Mouse (Mus musculus): ENCODE data around the gene Spint5. TPM values are rescaled to one million over a fixed set of nuclear protein-coding genes. Genes with fewer than 3 reads are reported as not detected.

Spint5 gene
- total RNA-seq, 2 experiments from 2014 or later: not detected

Other genes starting within 250 kb of the Spint5 start
- not detected for gene Trp53tg5, start 241.6 kb upstream of the Spint5 start, total RNA-seq (2021)
- 100 to 1,000 TPM; 112 to 116 TPM for gene Dbndd2, start 229.2 kb upstream of the Spint5 start, total RNA-seq (2021)
- gene Pigt, start 217.8 kb upstream of the Spint5 start, total RNA-seq (2021): 100 to 1,000 TPM; 115 to 122 TPM
- 1 to 10 TPM; 1.0 to 1.6 TPM for gene Wfdc2, start 152.9 kb upstream of the Spint5 start, total RNA-seq (2021)
- not detected for gene Spint3, start 141.8 kb upstream of the Spint5 start, total RNA-seq (2021)
- gene Wfdc6a, start 129.9 kb upstream of the Spint5 start, total RNA-seq (2021): under 1 TPM; 0.72 to 0.92 TPM
- gene Eppin, start 121.7 kb upstream of the Spint5 start, total RNA-seq (2021): not detected
- gene Wfdc6b, start 101.8 kb upstream of the Spint5 start, total RNA-seq (2021): not detected
- not detected for gene Wfdc8, start 101.7 kb upstream of the Spint5 start, total RNA-seq (2021)
- gene Wfdc16, start 76.5 kb upstream of the Spint5 start, total RNA-seq (2021): not detected
- gene Wfdc10, start 59.3 kb upstream of the Spint5 start, total RNA-seq (2021): not detected
- gene Wfdc9, start 58.7 kb upstream of the Spint5 start, total RNA-seq (2021): not detected
- not detected for gene Wfdc11, start 41.2 kb upstream of the Spint5 start, total RNA-seq (2021)
- gene Wfdc13, start 30.2 kb upstream of the Spint5 start, total RNA-seq (2021): not detected
- not detected for gene Spint4, start 16.8 kb upstream of the Spint5 start, total RNA-seq (2021)
- 1 to 10 TPM in 1 of 2 experiments, under 1 TPM in 1; 0.92 to 1.1 TPM for gene Wfdc3, start 30.6 kb downstream of the Spint5 start, total RNA-seq (2021)
- gene Dnttip1, start 30.7 kb downstream of the Spint5 start, total RNA-seq (2021): 10 to 100 TPM; 32.8 to 35.6 TPM
- 1 to 10 TPM; 2.0 to 3.0 TPM for gene Ube2c, start 54.6 kb downstream of the Spint5 start, total RNA-seq (2021)
- 1 to 10 TPM in 1 of 2 experiments, not detected in 1; 1.1 TPM for gene Tnnc2, start 64.7 kb downstream of the Spint5 start, total RNA-seq (2021)
- 10 to 100 TPM; 46.0 to 46.8 TPM for gene Snx21, start 70.5 kb downstream of the Spint5 start, total RNA-seq (2021)
- gene Acot8, start 89.6 kb downstream of the Spint5 start, total RNA-seq (2021): 10 to 100 TPM; 25.8 to 27.7 TPM
- 1 to 10 TPM; 7.7 to 8.3 TPM for gene Zswim3, start 89.8 kb downstream of the Spint5 start, total RNA-seq (2021)
- gene Zswim1, start 107.4 kb downstream of the Spint5 start, total RNA-seq (2021): 10 to 100 TPM; 21.4 to 22.0 TPM
- gene Spata25, start 113.2 kb downstream of the Spint5 start, total RNA-seq (2021): not detected
- gene Ctsa, start 117.6 kb downstream of the Spint5 start, total RNA-seq (2021): 10 to 100 TPM; 88.4 to 91.6 TPM
- gene Neurl2, start 118.2 kb downstream of the Spint5 start, total RNA-seq (2021): 1 to 10 TPM; 3.6 to 4.5 TPM
- 10 to 100 TPM; 86.5 to 92.3 TPM for gene Pltp, start 142.4 kb downstream of the Spint5 start, total RNA-seq (2021)
- 10 to 100 TPM; 38.7 to 41.4 TPM for gene Pcif1, start 164.0 kb downstream of the Spint5 start, total RNA-seq (2021)
- 10 to 100 TPM; 24.1 to 25.4 TPM for gene Zfp335, start 196.5 kb downstream of the Spint5 start, total RNA-seq (2021)
- 1 to 10 TPM; 1.4 to 1.9 TPM for gene Mmp9, start 225.5 kb downstream of the Spint5 start, total RNA-seq (2021)
- 100 to 1,000 TPM; 451 to 495 TPM for gene Slc12a5, start 245.5 kb downstream of the Spint5 start, total RNA-seq (2021)

Measured in left cerebral cortex, postnatal 14 days (tissue).